Mouse (Mus musculus) central nervous system, embryonic 18 days (tissue): ENCODE results near the gene Styxl1. TPM values are rescaled to one million over a fixed set of nuclear protein-coding genes. Genes with fewer than 3 reads are reported as not detected.

Experiments used
- polyA plus RNA-seq: library from polyadenylated mRNA; depleted of rRNA; stranded (reverse); fragments of >200 nt; gene quantifications from 2 replicates; pipeline ENCODE4 v1.2.3, GENCODE M21; 2012; rRNA removed

The Styxl1 gene
- polyA plus RNA-seq = 0.12 and 0.24 TPM in 2 replicates

GRCm38 (mm10) chr5:135777796-135778470 lies at the start of gene Styxl1:
Gene Styxl1 (minus strand): TSS chr5:135778385.

GRCm38 (mm10) chr5:135806555-135807262 lies 28.5 kb upstream of the Styxl1 start, which contains the start of gene Srrm3:
Gene Srrm3 (plus strand): TSS chr5:135806890.

GRCm38 (mm10) chr5:135778471-135779445 lies 573 bp upstream of the Styxl1 start, which contains the start of gene Mdh2:
Gene Mdh2 (plus strand): TSS chr5:135778480.

GRCm38 (mm10) chr5:135743741-135744609 lies 34.2 kb downstream of the Styxl1 start, which contains the start of gene Tmem120a:
Gene Tmem120a (minus strand): TSS chr5:135744448.

Other genes with a start within 250 kb of the Styxl1 start
- 47.1 and 49.1 TPM in 2 replicates for gene Hip1, start 233.3 kb downstream of the Styxl1 start, polyA plus RNA-seq
- not detected in 2 replicates for gene Ccl26, start 214.8 kb downstream of the Styxl1 start, polyA plus RNA-seq
- gene Ccl24, start 205.3 kb downstream of the Styxl1 start, polyA plus RNA-seq = 0.43 and 1.3 TPM in 2 replicates
- gene Rhbdd2, start 145.8 kb downstream of the Styxl1 start, polyA plus RNA-seq = 36.9 and 44.3 TPM in 2 replicates
- 87.9 and 113 TPM in 2 replicates for gene Por, start 108.4 kb downstream of the Styxl1 start, polyA plus RNA-seq
- 36.4 and 39.3 TPM in 2 replicates for gene Tmem120a, start 33.9 kb downstream of the Styxl1 start, polyA plus RNA-seq
- gene Mdh2, start 95 bp upstream of the Styxl1 start, polyA plus RNA-seq = 431 and 444 TPM in 2 replicates
- gene Srrm3, start 28.5 kb upstream of the Styxl1 start, polyA plus RNA-seq = 58.8 and 64.1 TPM in 2 replicates
- gene Hspb1, start 109.5 kb upstream of the Styxl1 start, polyA plus RNA-seq = 31.0 and 46.1 TPM in 2 replicates
- 481 and 506 TPM in 2 replicates for gene Ywhag, start 156.2 kb upstream of the Styxl1 start, polyA plus RNA-seq
- gene Ssc4d, start 196.1 kb upstream of the Styxl1 start, polyA plus RNA-seq = 4.8 and 5.5 TPM in 2 replicates
- gene Zp3, start 201.7 kb upstream of the Styxl1 start, polyA plus RNA-seq = 0.09 and 0.17 TPM in 2 replicates
- gene Dtx2, start 216.4 kb upstream of the Styxl1 start, polyA plus RNA-seq = 18.2 and 19.7 TPM in 2 replicates